Mouse (Mus musculus): ENCODE measurements around the gene Trmt10b. TPM values are rescaled to one million over a fixed set of nuclear protein-coding genes. Genes with fewer than 3 reads are reported as not detected.

The Trmt10b gene
- polyA plus RNA-seq (2012; rRNA removed), result 0.73 and 1.7 TPM in 2 replicates

DNA sequence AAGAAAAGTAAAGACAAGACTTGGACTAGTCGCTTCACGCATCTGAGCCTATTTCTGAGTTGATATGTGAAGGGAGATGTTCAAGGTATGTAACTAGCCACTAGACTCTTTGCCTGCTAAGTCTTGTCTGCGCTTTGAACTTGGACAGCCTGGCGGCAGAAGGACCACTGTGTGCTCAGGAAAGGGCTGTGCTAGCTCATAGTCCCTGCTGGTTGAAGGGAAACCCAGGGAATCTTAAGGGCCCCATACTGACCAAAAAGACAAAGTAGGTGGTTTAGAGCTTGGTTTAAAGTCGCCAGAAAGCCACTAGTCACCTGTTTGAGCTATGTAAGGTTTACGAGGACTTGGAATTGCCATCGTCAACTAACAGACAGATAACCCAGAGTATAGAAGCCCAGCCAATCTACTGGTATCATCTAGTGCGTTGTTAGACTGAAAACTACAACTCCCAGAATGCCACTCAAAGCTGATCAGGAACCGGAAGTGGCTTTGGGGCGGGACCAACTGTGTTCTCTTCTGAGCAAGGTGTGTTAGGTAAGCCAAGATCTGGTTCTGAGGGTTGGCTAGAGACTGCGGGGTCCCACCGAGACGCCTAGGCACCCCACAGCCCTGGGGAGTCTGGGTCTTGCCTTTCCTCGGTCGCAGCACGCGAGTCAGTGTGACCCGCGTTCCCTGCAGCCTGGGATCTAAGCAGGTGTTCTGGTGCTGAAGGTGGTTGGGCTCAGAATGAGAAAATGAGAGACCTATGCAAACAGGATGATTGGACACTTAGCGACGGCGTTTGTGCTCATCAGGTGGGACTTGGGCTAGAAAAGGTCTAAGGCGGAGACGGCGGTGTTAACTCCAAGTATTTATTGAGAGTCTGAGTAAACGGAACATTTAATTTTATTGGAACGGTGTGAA, at the start of gene Trmt10b:
Gene Trmt10b (plus strand): TSS at position 466 of the 903 bp plus-strand sequence.

DNA sequence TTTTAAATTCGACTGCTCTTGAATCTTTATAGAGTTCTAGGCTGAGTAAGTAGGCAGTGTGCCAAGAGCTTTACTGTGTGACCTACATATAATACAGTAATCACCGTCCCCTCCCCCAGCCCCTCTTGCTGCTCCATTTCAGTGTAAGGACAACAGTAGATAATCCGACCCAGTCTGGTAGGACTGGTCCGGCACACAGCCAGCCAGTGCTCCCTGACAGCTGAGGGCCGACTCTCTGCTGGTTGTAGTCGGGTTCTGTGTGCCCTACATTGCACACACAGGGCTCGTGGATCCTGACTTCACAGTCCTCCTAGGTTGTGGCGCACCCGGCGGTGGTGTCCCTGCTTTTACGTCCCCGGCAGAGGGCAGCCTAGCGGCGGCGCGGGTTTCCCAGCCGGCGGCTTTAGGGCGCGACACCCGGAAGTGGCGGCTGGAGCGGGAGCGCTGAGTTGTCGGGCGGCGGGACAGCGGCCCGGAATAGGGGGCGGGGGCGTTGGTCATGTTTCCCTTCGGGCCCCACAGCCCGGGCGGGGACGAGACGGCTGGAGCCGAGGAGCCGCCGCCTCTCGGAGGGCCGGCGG, 44.8 kb downstream of the Trmt10b start, which contains the start of gene Dcaf10:
Gene Dcaf10 (plus strand): TSS at position 433 of the 581 bp plus-strand sequence.

DNA sequence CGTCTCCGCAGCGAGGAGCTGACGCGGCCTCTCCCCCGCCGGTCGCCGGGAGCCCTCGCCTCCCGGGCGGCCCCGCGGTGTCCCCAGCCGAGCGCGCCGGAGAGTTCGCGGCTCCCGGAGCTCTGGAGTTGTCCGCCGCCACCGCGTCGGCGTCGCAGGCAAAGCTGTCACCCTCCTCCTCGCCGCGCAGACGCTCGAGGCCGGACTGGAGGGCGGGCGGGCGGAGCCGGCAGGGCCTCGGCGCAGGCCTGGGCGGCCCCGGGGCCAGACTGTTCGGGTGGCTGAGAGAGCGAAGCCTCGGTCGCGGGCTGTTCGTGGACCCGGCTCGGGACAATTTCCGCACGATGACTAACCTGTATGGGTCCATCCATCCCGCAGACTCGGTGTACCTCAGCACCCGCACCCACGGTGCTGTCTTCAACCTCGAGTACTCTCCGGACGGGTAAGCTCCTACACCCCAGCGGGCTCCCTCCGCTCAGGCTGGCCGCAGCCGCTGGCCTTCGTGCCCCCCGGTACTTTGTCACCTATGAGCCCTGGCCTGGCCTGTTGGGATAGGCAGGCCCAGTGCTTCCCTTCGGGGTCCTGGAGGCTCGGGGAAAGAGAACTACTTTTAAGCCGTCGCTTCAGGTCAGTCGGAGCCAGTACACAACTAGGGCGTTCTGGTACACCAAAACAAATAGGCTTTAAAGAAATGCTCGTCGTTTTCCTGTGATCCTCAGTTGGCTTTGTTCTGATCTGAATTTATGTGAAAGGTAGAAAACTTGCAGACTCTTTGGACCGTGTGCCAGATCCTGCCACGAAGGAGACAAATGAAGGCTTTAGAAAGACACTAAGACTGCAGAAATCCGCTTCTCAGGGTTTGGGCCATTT, 45.6 kb downstream of the Trmt10b start, which contains the start of gene Exosc3:
Gene Exosc3 (minus strand): TSS at position 447 of the 870 bp plus-strand sequence.

Other genes with a start within 250 kb of the Trmt10b start
- 40.7 and 42.1 TPM in 2 replicates for gene Fbxo10, start 212.5 kb upstream of the Trmt10b start, polyA plus RNA-seq (2012; rRNA removed)
- gene Tomm5, start 189.0 kb upstream of the Trmt10b start, polyA plus RNA-seq (2012; rRNA removed), result 52.5 and 59.1 TPM in 2 replicates
- 1.8 and 2.3 TPM in 2 replicates for gene Frmpd1, start 112.3 kb upstream of the Trmt10b start, polyA plus RNA-seq (2012; rRNA removed)
- 36.0 and 56.5 TPM in 2 replicates for gene Dcaf10, start 45.0 kb downstream of the Trmt10b start, polyA plus RNA-seq (2012; rRNA removed)
- 46.1 and 56.1 TPM in 2 replicates for gene Exosc3, start 45.6 kb downstream of the Trmt10b start, polyA plus RNA-seq (2012; rRNA removed)
- 69.7 and 88.0 TPM in 2 replicates for gene Slc25a51, start 111.6 kb downstream of the Trmt10b start, polyA plus RNA-seq (2012; rRNA removed)
- 37.1 and 40.5 TPM in 2 replicates for gene Shb, start 235.3 kb downstream of the Trmt10b start, polyA plus RNA-seq (2012; rRNA removed)

Measured in ovary, adult 2 months (tissue).